19 mouse cellular contexts compared by ENCODE assay signal in genomic region chr7:90144275-90144674, GRCm38 (mm10). TPM values are rescaled to one million over a fixed set of nuclear protein-coding genes. Genes with fewer than 3 reads are reported as not detected.
A peak's percentile ranks its signal among the peaks of the same experiment; 100 is the strongest.
DNase-seq lines count a peak whose midpoint lies in the region; ATAC-seq lines count a peak whose summit lies in the region.
"Had no signal": no experiment of that assay in that cellular context is flagged by ENCODE, and none has a peak within 500 bp of the region (broad histone marks: within the 10 kb centered on the region; RNA-seq: fewer than 3 reads in every experiment).

No protein-coding gene starts in this region.

- DNase-seq in heart, postnatal 14 days: no peak
- DNase-seq in liver, embryonic 11.5 days (ENCODE audit: low spot score): no peak
- DNase-seq in liver: no peak
- no peak for DNase-seq in liver, embryonic 13.5 days
- no peak for DNase-seq in cerebellum, adult 11-12 months
- no peak for DNase-seq in cerebellum, adult 8-10 months
- DNase-seq: adrenal gland, postnatal 14 days; cerebellum, postnatal 14 days; lung, postnatal 10 days; thymus, adult 2 months had no signal

- H3K27me3 ChIP-seq in heart, embryonic 13.5 days (replicated peaks): no peaks in the 10 kb centered on the region
- no peaks in the 10 kb centered on the region for H3K27me3 ChIP-seq in liver, embryonic 11.5 days (replicated peaks; ENCODE audit: control insufficient read depth, insufficient read depth, low read length)
- no peaks in the 10 kb centered on the region for H3K27me3 ChIP-seq in liver, embryonic 13.5 days
- H3K27me3 ChIP-seq: embryonic facial prominence, embryonic 13.5 days; limb, embryonic 15.5 days; midbrain, embryonic 12.5 days; neural tube, embryonic 12.5 days had no signal

- no peak overlapping the region for H3K27ac ChIP-seq in heart, embryonic 13.5 days (replicated peaks)
- peak overlapping the region; percentile 70; the same call in 1 of the 2 replicates for H3K27ac ChIP-seq in liver, embryonic 11.5 days (ENCODE audit: low read depth, low read length)
- H3K27ac ChIP-seq in liver, embryonic 13.5 days: peak overlapping the region; percentile 89
- H3K27ac ChIP-seq: embryonic facial prominence, embryonic 13.5 days; limb, embryonic 15.5 days; midbrain, embryonic 12.5 days; neural tube, embryonic 12.5 days had no signal

- peaks cover 81% of the 10 kb centered on the region for H3K4me1 ChIP-seq in heart, embryonic 13.5 days
- H3K4me1 ChIP-seq in liver, embryonic 11.5 days (replicated peaks; ENCODE audit: control insufficient read depth, insufficient read depth, low read length): peaks cover 73% of the 10 kb centered on the region
- H3K4me1 ChIP-seq in liver, embryonic 13.5 days (replicated peaks): peaks cover 81% of the 10 kb centered on the region

- H3K9ac ChIP-seq in heart, embryonic 13.5 days: no peak overlapping the region
- no peak overlapping the region for H3K9ac ChIP-seq in liver, embryonic 11.5 days (ENCODE audit: low read depth, low read length)
- peak overlapping the region; percentile 69 for H3K9ac ChIP-seq in liver, embryonic 13.5 days
- H3K9ac ChIP-seq: embryonic facial prominence, embryonic 13.5 days; limb, embryonic 15.5 days; midbrain, embryonic 12.5 days; neural tube, embryonic 12.5 days had no signal

- WGBS in heart, embryonic 13.5 days: 86% methylated on average over 2 of the region's 2 CpGs
- 76% methylated on average over 2 of the region's 2 CpGs for WGBS in liver, embryonic 11.5 days
- 66% methylated on average over 2 of the region's 2 CpGs for WGBS in liver, embryonic 13.5 days (ENCODE audit: insufficient replicate concordance)

- H3K36me3 ChIP-seq in heart, embryonic 13.5 days: no peaks in the 10 kb centered on the region
- no peaks in the 10 kb centered on the region for H3K36me3 ChIP-seq in liver, embryonic 11.5 days (ENCODE audit: control insufficient read depth, insufficient read depth, low read length)
- H3K36me3 ChIP-seq in liver, embryonic 13.5 days: peaks cover 4% of the 10 kb centered on the region; the same call in 1 of the 2 replicates
- H3K36me3 ChIP-seq: embryonic facial prominence, embryonic 13.5 days; limb, embryonic 15.5 days; midbrain, embryonic 12.5 days; neural tube, embryonic 12.5 days had no signal

- ATAC-seq in heart, embryonic 13.5 days (ENCODE audit: extremely low read depth, insufficient number of reproducible peaks, low FRiP score, low TSS enrichment): no peak
- ATAC-seq in liver, embryonic 11.5 days (replicated peaks; ENCODE audit: low FRiP score): no peak
- ATAC-seq in liver, embryonic 13.5 days (ENCODE audit: low read depth): no peak
- ATAC-seq: forebrain, embryonic 16.5 days; hindbrain, embryonic 16.5 days; intestine, embryonic 16.5 days had no signal

- intact Hi-C loops in heart, postnatal 14 days (cut with DNase I): loop anchor here (10.0 kb wide), 1 partner anchor 301 kb away; the partner anchor contains the start of gene Crebzf

- H3K4me2 ChIP-seq in heart, embryonic 13.5 days: peak overlapping the region; percentile 37; the same call in 1 of the 2 replicates
- H3K4me2 ChIP-seq in liver, embryonic 11.5 days: peak overlapping the region; percentile 61
- H3K4me2 ChIP-seq in liver, embryonic 13.5 days: peak overlapping the region; percentile 61
- H3K4me2 ChIP-seq: embryonic facial prominence, embryonic 13.5 days; heart, embryonic 11.5 days; limb, embryonic 15.5 days; midbrain, embryonic 12.5 days; neural tube, embryonic 12.5 days had no signal

- H3K4me3 ChIP-seq in heart, embryonic 13.5 days: no peak overlapping the region
- no peak overlapping the region for H3K4me3 ChIP-seq in liver, embryonic 11.5 days (ENCODE audit: low read depth, low read length)
- peak overlapping the region; percentile 37 for H3K4me3 ChIP-seq in liver, embryonic 13.5 days (replicated peaks)
- H3K4me3 ChIP-seq: embryonic facial prominence, embryonic 13.5 days; limb, embryonic 15.5 days; midbrain, embryonic 12.5 days; neural tube, embryonic 12.5 days had no signal

- no peaks in the 10 kb centered on the region for H3K9me3 ChIP-seq in heart, embryonic 13.5 days
- no peaks in the 10 kb centered on the region for H3K9me3 ChIP-seq in liver, embryonic 11.5 days (ENCODE audit: control insufficient read depth, low read length)
- no peaks in the 10 kb centered on the region for H3K9me3 ChIP-seq in liver, embryonic 13.5 days (replicated peaks)
- H3K9me3 ChIP-seq: embryonic facial prominence, embryonic 13.5 days; limb, embryonic 15.5 days; midbrain, embryonic 12.5 days; neural tube, embryonic 12.5 days had no signal

RNA-seq across cellular contexts. Expression of gene Picalm, which starts 14.3 kb away (rescaled TPM):
- 29.1 and 31.0 TPM in 2 replicates for polyA plus RNA-seq in heart, embryonic 13.5 days (2015; fragmentation: Nextera tagmentation; extraction: Ambion mirVana)
- total RNA-seq in heart, postnatal 14 days (2021): 100 to 1,000 TPM; 167 to 180 TPM
- 62.6 and 65.9 TPM in 2 replicates for polyA plus RNA-seq in liver, embryonic 11.5 days (2014; fragmentation: Nextera tagmentation; extraction: Ambion mirVana)
- polyA plus RNA-seq in liver, embryonic 13.5 days (2015; fragmentation: Nextera tagmentation; extraction: Ambion mirVana): 51.1 and 58.4 TPM in 2 replicates
